Mouse (Mus musculus) MEL (cell line): ENCODE data around the gene RPS10-NUDT3. TPM values are rescaled to one million over a fixed set of nuclear protein-coding genes. Genes with fewer than 3 reads are reported as not detected.

Experiments used
- DNase-seq: peaks from one replicate; pipeline ENCODE4 v3.0.0; 2011; ENCODE audit warnings: low read depth, low spot score
- H3K27ac ChIP-seq: 2 replicates; pipeline ENCODE4 v1.5.1; 2012; ENCODE audit warnings: low read depth, mild to moderate bottlenecking, control low read depth, low read length, moderate library complexity; ENCODE audit not compliant: control insufficient read depth
- H3K27me3 ChIP-seq, 2 experiments: fragments of 150-350 bp in 1 of 2; sonication (generic) in 1 of 2; 2 replicates each; pipeline ENCODE4 v1.6.1; 2012; ENCODE audit warnings: low read length in 2 of 2, mild to moderate bottlenecking in 2 of 2, improper control_type of control experiment in 1 of 2, moderate library complexity in 1 of 2; ENCODE audit not compliant: insufficient read depth in 2 of 2, control insufficient read depth in 1 of 2
- H3K36me3 ChIP-seq, 2 experiments: 2 replicates each; pipeline ENCODE4 v1.6.1; 2012 to 2014; ENCODE audit warnings: low read length in 2 of 2, improper control_type of control experiment in 1 of 2, inconsistent platforms in 1 of 2, mild to moderate bottlenecking in 1 of 2; ENCODE audit not compliant: insufficient read depth in 2 of 2, control insufficient read depth in 1 of 2
- H3K4me1 ChIP-seq, 2 experiments: fragments of 150-350 bp in 1 of 2; sonication (generic) in 1 of 2; 2 replicates each; pipeline ENCODE4 v1.6.1; 2012; ENCODE audit warnings: low read length in 2 of 2, improper control_type of control experiment in 1 of 2, mild to moderate bottlenecking in 1 of 2; ENCODE audit not compliant: insufficient read depth in 2 of 2, control insufficient read depth in 1 of 2
- H3K4me3 ChIP-seq, 2 experiments: fragments of 150-350 bp in 1 of 2; sonication (generic) in 1 of 2; 2 replicates each; pipeline ENCODE4 v1.5.1; 2012; ENCODE audit warnings: low read depth in 2 of 2, low read length in 2 of 2, mild to moderate bottlenecking in 2 of 2, moderate library complexity in 2 of 2, control low read depth in 1 of 2, improper control_type of control experiment in 1 of 2; ENCODE audit not compliant: control insufficient read depth in 1 of 2, insufficient read depth in 1 of 2
- H3K79me2 ChIP-seq: 2 replicates; pipeline ENCODE4 v1.6.1; 2012; ENCODE audit warnings: mild to moderate bottlenecking, low read length, moderate library complexity; ENCODE audit not compliant: control insufficient read depth, poor library complexity, insufficient read depth
- H3K9ac ChIP-seq: 2 replicates; pipeline ENCODE4 v1.6.1; 2012; ENCODE audit warnings: low read depth, mild to moderate bottlenecking, control low read depth, low read length, moderate library complexity; ENCODE audit not compliant: control insufficient read depth, poor library complexity, severe bottlenecking
- H3K9me3 ChIP-seq: fragments of 150-350 bp; sonication (generic); replicated peaks from 2 replicates; pipeline ENCODE4 v1.6.1; 2012; ENCODE audit warnings: mild to moderate bottlenecking, low read length, improper control_type of control experiment, moderate library complexity; ENCODE audit not compliant: insufficient read depth
- BHLHE40 ChIP-seq: IDR thresholded peaks from 2 replicates; pipeline ENCODE4 v1.6.1; 2012; ENCODE audit warnings: low read depth, mild to moderate bottlenecking, inconsistent platforms, low read length, improper control_type of control experiment, borderline replicate concordance
- E2F4 ChIP-seq: IDR thresholded peaks from 2 replicates; pipeline ENCODE4 v1.6.1; 2011; ENCODE audit warnings: low read depth, low read length, improper control_type of control experiment, borderline replicate concordance
- ELF1 ChIP-seq: IDR thresholded peaks from 2 replicates; pipeline ENCODE4 v1.6.1; 2014; ENCODE audit warnings: low read depth, mild to moderate bottlenecking, inconsistent platforms, low read length, improper control_type of control experiment, moderate library complexity
- GABPA ChIP-seq: IDR thresholded peaks from 2 replicates; pipeline ENCODE4 v1.6.1; 2012; ENCODE audit warnings: low read depth, mild to moderate bottlenecking, inconsistent platforms, low read length, improper control_type of control experiment, moderate library complexity
- GATA1 ChIP-seq: IDR thresholded peaks from 2 replicates; pipeline ENCODE4 v1.6.1; 2011; ENCODE audit warnings: low read depth, low read length, improper control_type of control experiment
- HCFC1 ChIP-seq: IDR thresholded peaks from 2 replicates; pipeline ENCODE4 v1.6.1; 2012; ENCODE audit warnings: low read depth, mild to moderate bottlenecking, inconsistent platforms, low read length, improper control_type of control experiment, moderate library complexity
- MAFK ChIP-seq: IDR thresholded peaks from 2 replicates; pipeline ENCODE4 v1.6.1; 2011; ENCODE audit warnings: low read depth, mild to moderate bottlenecking, low read length, improper control_type of control experiment, borderline replicate concordance
- MAX ChIP-seq: IDR thresholded peaks from 2 replicates; pipeline ENCODE4 v1.6.1; 2011; ENCODE audit warnings: low read length, improper control_type of control experiment
- MXI1 ChIP-seq: IDR thresholded peaks from 2 replicates; pipeline ENCODE4 v1.6.1; 2011; ENCODE audit warnings: mild to moderate bottlenecking, low read depth, low read length, improper control_type of control experiment
- MYB ChIP-seq: IDR thresholded peaks from 2 replicates; pipeline ENCODE4 v1.6.1; 2011; ENCODE audit warnings: mild to moderate bottlenecking, low read depth, low read length, improper control_type of control experiment
- MYC ChIP-seq: IDR thresholded peaks from 2 replicates; pipeline ENCODE4 v1.6.1; 2011; ENCODE audit warnings: low read depth, mild to moderate bottlenecking, low read length, improper control_type of control experiment, moderate library complexity
- NELFE ChIP-seq: IDR thresholded peaks from 2 replicates; pipeline ENCODE4 v1.6.1; 2011; ENCODE audit warnings: low read depth, low read length, improper control_type of control experiment
- POLR2A ChIP-seq, 2 experiments: IDR thresholded peaks; 2 replicates each; pipeline ENCODE4 v1.6.1; 2011 to 2012; ENCODE audit warnings: low read length in 2 of 2, mild to moderate bottlenecking in 2 of 2, control low read depth in 1 of 2, improper control_type of control experiment in 1 of 2, low read depth in 1 of 2, moderate library complexity in 1 of 2; ENCODE audit not compliant: control insufficient read depth in 1 of 2, insufficient read depth in 1 of 2, poor library complexity in 1 of 2
- RCOR1 ChIP-seq: IDR thresholded peaks from 2 replicates; pipeline ENCODE4 v1.6.1; 2012; ENCODE audit warnings: low read depth, mild to moderate bottlenecking, inconsistent platforms, low read length, improper control_type of control experiment
- TAL1 ChIP-seq: IDR thresholded peaks from 2 replicates; pipeline ENCODE4 v1.6.1; 2012; ENCODE audit warnings: mild to moderate bottlenecking, inconsistent platforms, low read length, moderate library complexity, mixed read lengths
- USF1 ChIP-seq: IDR thresholded peaks from 2 replicates; pipeline ENCODE4 v1.6.1; 2014; ENCODE audit warnings: low read depth, mild to moderate bottlenecking, inconsistent platforms, low read length, improper control_type of control experiment, moderate library complexity
- USF2 ChIP-seq, 2 experiments: IDR thresholded peaks; 2 replicates each; pipeline ENCODE4 v1.6.1; 2011 to 2012; ENCODE audit warnings: improper control_type of control experiment in 2 of 2, low read length in 2 of 2, borderline replicate concordance in 1 of 2, inconsistent platforms in 1 of 2, low read depth in 1 of 2, mild to moderate bottlenecking in 1 of 2; ENCODE audit not compliant: insufficient read depth in 1 of 2
- ZC3H11A ChIP-seq: IDR thresholded peaks from 2 replicates; pipeline ENCODE4 v1.6.1; 2012; ENCODE audit warnings: low read depth, mild to moderate bottlenecking, inconsistent platforms, low read length, improper control_type of control experiment
- ZNF384 ChIP-seq: IDR thresholded peaks from 2 replicates; pipeline ENCODE4 v1.6.1; 2012; ENCODE audit warnings: low read depth, mild to moderate bottlenecking, inconsistent platforms, low read length, improper control_type of control experiment
- polyA plus RNA-seq, 2 experiments: library from polyadenylated mRNA; stranded (reverse) in 1 of 2; unstranded in 1 of 2; fragments of >175 nt in 1 of 2; fragments of >200 nt in 1 of 2; gene quantifications; 2 replicates each; pipeline versions ENCODE4 v1.2.1 to v1.2.4; 2012; ENCODE audit warnings: low replicate concordance in 2 of 2, low read depth in 1 of 2; ENCODE audit not compliant: insufficient read length in 2 of 2, insufficient read depth in 1 of 2, missing spikeins in 1 of 2
- total RNA-seq: library from RNA; depleted of rRNA; stranded (reverse); fragments of 300-350 nt; gene quantifications from 2 replicates; pipeline ENCODE4 v1.2.3, GENCODE M21; 2012

Gene RPS10-NUDT3
- total and polyA plus RNA-seq, 3 experiments = 37.3 TPM; not detected in 2

DNA sequence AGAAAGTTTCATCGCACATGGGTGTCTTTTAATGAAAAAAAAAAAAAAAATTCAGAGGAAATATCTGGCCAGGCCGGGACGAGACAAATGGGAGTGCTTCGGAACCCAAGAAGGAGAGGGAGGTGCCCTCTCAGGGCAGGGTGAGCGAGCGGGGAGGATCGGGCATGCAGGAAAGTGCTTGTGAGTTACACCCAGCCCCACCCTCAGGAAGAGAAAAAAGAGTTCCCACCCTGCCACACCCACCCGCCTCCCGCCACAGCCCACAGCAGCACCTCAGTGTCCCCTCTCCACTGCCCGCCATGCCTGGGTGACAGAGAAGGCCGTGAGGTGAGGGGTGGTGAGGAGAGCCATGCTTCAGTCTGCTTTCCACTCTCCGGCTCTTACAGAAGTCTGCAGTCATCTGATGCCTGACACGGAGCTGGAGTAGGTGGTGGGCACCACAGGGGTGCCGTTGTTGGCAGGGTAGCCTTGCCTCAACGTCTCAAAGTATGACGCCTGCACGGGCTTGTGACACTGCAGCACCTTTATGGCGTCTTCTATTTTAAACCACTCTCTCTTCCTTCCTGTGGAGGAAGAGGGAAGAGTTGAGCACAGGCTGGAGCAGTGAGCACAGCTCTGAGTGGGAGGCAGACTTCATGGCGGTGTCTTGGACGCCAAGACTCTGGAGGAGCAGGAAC lies 54.5 kb downstream of the RPS10-NUDT3 start:
- no peak for DNase-seq
- Histone ChIP-seq H3K27me3 (no peaks in the 10 kb centered on the region), H3K27ac (no peak overlapping the region), H3K36me3 (peaks cover 7 to 14% of the 10 kb centered on the region in 2 experiments), H3K4me1 (peaks cover 10 to 12% of the 10 kb centered on the region in 2 experiments), H3K4me3 (no peak overlapping the region), H3K9ac (no peak overlapping the region), H3K9me3 (no peaks in the 10 kb centered on the region), H3K79me2 (peaks cover 2% of the 10 kb centered on the region; the same call in 1 of the 2 replicates)
- TF ChIP-seq USF2 (IDR thresholded peaks at IDR 0.05; ENCODE audit: borderline replicate concordance in 1 of 2, insufficient read depth in 1 of 2, low read depth in 1 of 2, low read length in 2 of 2) (no peak), USF1 (no peak), NELFE (no peak)

DNA sequence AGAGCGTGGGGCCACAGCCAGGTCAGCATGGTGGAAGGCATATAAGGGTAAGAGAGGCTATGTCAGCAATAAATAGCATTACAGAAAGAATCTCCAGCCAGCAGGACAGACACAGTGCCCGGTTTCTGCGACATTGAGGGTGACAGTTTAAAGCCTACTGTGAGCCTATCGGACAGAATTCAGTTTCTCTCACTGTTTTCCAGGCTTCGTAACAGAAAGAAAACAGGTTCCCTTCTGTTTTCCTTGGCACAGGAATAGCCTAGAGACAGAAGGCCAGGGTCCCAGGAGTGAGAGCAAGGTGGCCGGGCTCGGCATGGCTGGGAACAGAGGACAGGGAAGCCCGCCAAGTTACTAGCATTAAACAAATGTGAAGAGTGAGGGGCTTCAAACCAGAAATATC lies 55.2 kb downstream of the RPS10-NUDT3 start:
- H3K27ac ChIP-seq = no peak overlapping the region
- H3K4me3 ChIP-seq = no peak overlapping the region
- DNase-seq = no peak
- peaks cover 2% of the 10 kb centered on the region; the same call in 1 of the 2 replicates for H3K79me2 ChIP-seq
- peaks cover 7 to 14% of the 10 kb centered on the region in 2 experiments for H3K36me3 ChIP-seq
- no peaks in the 10 kb centered on the region for H3K27me3 ChIP-seq
- H3K9ac ChIP-seq = no peak overlapping the region
- TF ChIP-seq ZNF384 = no peak
- TF ChIP-seq MAFK = no peak
- TF ChIP-seq TAL1 = no peak
- TF ChIP-seq HCFC1 = no peak
- TF ChIP-seq MXI1 = no peak
- TF ChIP-seq ZC3H11A = no peak
- TF ChIP-seq GATA1 = no peak
- TF ChIP-seq MYB = no peak
- no peak for TF ChIP-seq ELF1
- TF ChIP-seq RCOR1 = no peak
- TF ChIP-seq MYC = no peak
- no peak for TF ChIP-seq USF2 (IDR thresholded peaks at IDR 0.05; ENCODE audit: borderline replicate concordance in 1 of 2, insufficient read depth in 1 of 2, low read depth in 1 of 2, low read length in 2 of 2)
- no peak for TF ChIP-seq BHLHE40
- no peak for TF ChIP-seq POLR2A (IDR thresholded peaks at IDR 0.05; ENCODE audit: control insufficient read depth in 1 of 2, insufficient read depth in 1 of 2, low read depth in 1 of 2, low read length in 2 of 2, poor library complexity in 1 of 2)
- no peak for TF ChIP-seq MAX
- TF ChIP-seq E2F4 = no peak
- no peak for TF ChIP-seq GABPA
- peaks cover 10 to 12% of the 10 kb centered on the region in 2 experiments for H3K4me1 ChIP-seq
- H3K9me3 ChIP-seq = no peaks in the 10 kb centered on the region
